Mouse (Mus musculus): ENCODE data around the gene Olfr1214. TPM values are rescaled to one million over a fixed set of nuclear protein-coding genes. Genes with fewer than 3 reads are reported as not detected.
"Not testable (repeated sequence)": the region's sequence is repeated elsewhere in the genome, so short reads cannot be mapped to it uniquely, and the experiment has no call there.

The Olfr1214 gene
- not detected in 2 replicates for polyA plus RNA-seq (2012; rRNA removed)

DNA sequence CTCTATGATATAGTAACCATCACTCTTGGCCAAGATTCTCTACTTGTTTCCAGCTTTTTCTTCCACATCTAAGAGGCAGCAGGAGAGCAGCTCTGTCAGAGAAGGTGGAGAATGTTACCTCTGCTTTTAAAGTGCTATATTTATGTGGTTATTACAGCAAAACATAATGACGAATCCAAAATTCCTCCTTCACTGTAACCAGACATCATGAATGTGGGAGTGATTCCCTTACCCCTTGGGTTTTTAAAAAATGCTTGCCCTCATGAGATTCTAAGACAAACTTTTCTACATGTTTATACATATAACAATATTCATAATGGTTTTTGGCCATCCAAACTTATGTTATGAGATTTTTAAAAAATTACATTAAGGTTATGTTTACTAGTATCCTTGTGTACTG is at the start of gene Olfr1214:
Olfr1214 (minus strand) TSS at position 101 of the 400 bp plus-strand sequence.
- no peaks in the 10 kb centered on the region for H3K4me1 ChIP-seq (ENCODE audit: control insufficient read depth, insufficient read depth, low read length)
- no peaks in the 10 kb centered on the region for H3K36me3 ChIP-seq (ENCODE audit: control insufficient read depth, insufficient read depth, low read length)
- no peak within 1 kb of the TSS for H3K27ac ChIP-seq (ENCODE audit: control insufficient read depth, insufficient read depth, low read depth, low read length)
- TF ChIP-seq POLR2A (IDR thresholded peaks at IDR 0.05; ENCODE audit: control insufficient read depth, low read depth, low read length) (no peak), CTCF (IDR thresholded peaks at IDR 0.05; ENCODE audit: control insufficient read depth, insufficient read depth, insufficient replicate concordance, low read depth, low read length) (no peak)
- H3K27me3 ChIP-seq (ENCODE audit: control insufficient read depth, insufficient read depth, low read length), result no peaks in the 10 kb centered on the region
- no peak within 1 kb of the TSS for H3K4me3 ChIP-seq (ENCODE audit: control insufficient read depth, low read depth, low read length)

GRCm38 (mm10) chr2:89031965-89032364 is 39.5 kb upstream of the Olfr1214 start, which contains the start of gene Olfr1217:
Gene Olfr1217 (minus strand): TSS chr2:89032065.
- H3K36me3 ChIP-seq (ENCODE audit: control insufficient read depth, insufficient read depth, low read length), result no peaks in the 10 kb centered on the region
- no peaks in the 10 kb centered on the region for H3K27me3 ChIP-seq (ENCODE audit: control insufficient read depth, insufficient read depth, low read length)
- no peak within 1 kb of the TSS for H3K27ac ChIP-seq (ENCODE audit: control insufficient read depth, insufficient read depth, low read depth, low read length)
- TF ChIP-seq POLR2A (IDR thresholded peaks at IDR 0.05; ENCODE audit: control insufficient read depth, low read depth, low read length) (no peak), CTCF (IDR thresholded peaks at IDR 0.05; ENCODE audit: control insufficient read depth, insufficient read depth, insufficient replicate concordance, low read depth, low read length) (no peak)
- no peaks in the 10 kb centered on the region for H3K4me1 ChIP-seq (ENCODE audit: control insufficient read depth, insufficient read depth, low read length)
- H3K4me3 ChIP-seq (ENCODE audit: control insufficient read depth, low read depth, low read length), result no peak within 1 kb of the TSS

DNA sequence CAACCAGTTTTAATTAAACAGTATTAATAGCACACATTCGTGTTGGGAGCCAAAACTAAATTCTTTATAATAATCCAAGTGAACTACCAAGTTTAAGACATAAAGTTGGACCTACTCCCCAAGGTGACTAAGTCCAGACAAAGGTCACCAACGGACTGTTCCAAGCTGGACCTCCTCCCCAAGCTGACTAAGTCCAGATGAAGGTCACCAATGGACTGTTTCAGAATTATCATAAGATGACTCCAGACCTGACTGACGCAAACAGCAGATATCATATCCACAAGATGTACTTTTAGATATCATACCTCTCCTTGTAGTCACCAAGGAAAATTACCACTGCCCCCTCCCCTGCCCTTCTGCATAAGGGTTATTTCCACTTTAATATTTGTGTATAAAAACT is 29.0 kb upstream of the Olfr1214 start:
- not testable (repeated sequence) for H3K4me1 ChIP-seq (ENCODE audit: control insufficient read depth, insufficient read depth, low read length); H3K27me3 ChIP-seq (ENCODE audit: control insufficient read depth, insufficient read depth, low read length); H3K36me3 ChIP-seq (ENCODE audit: control insufficient read depth, insufficient read depth, low read length); H3K4me3 ChIP-seq (ENCODE audit: control insufficient read depth, low read depth, low read length); H3K27ac ChIP-seq (ENCODE audit: control insufficient read depth, insufficient read depth, low read depth, low read length)

DNA sequence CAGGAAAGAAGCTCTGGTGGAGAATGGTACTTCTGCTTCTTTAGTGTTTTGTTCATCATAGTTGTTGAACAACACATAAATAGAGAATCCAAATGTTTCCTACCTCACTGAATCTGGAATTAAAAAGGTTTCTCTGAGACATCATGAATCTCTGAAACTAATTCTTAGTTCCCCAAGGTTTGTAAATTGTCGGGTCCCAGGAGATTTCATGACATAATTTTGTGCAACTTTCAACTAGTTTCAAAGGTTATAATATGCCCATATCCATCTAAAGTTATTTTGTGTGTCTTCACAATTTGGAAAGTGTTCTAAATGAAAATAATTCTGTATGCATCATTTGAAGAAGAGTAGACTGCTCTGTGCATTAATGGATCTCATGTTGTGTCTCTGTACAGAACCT is 25.8 kb upstream of the Olfr1214 start, which contains the start of gene Olfr1216:
Olfr1216 (minus strand) TSS at position 101 of the 400 bp plus-strand sequence.
- no peak within 1 kb of the TSS for H3K27ac ChIP-seq (ENCODE audit: control insufficient read depth, insufficient read depth, low read depth, low read length)
- TF ChIP-seq CTCF (IDR thresholded peaks at IDR 0.05; ENCODE audit: control insufficient read depth, insufficient read depth, insufficient replicate concordance, low read depth, low read length) (no peak), POLR2A (IDR thresholded peaks at IDR 0.05; ENCODE audit: control insufficient read depth, low read depth, low read length) (no peak)
- H3K4me1 ChIP-seq (ENCODE audit: control insufficient read depth, insufficient read depth, low read length), result no peaks in the 10 kb centered on the region
- no peak within 1 kb of the TSS for H3K4me3 ChIP-seq (ENCODE audit: control insufficient read depth, low read depth, low read length)
- no peaks in the 10 kb centered on the region for H3K36me3 ChIP-seq (ENCODE audit: control insufficient read depth, insufficient read depth, low read length)
- H3K27me3 ChIP-seq (ENCODE audit: control insufficient read depth, insufficient read depth, low read length), result no peaks in the 10 kb centered on the region

- Histone ChIP-seq H3K27ac (ENCODE audit: control insufficient read depth, insufficient read depth, low read depth, low read length) (no peak within 1 kb of the TSS), H3K4me1 (ENCODE audit: control insufficient read depth, insufficient read depth, low read length) (no peaks in the 10 kb centered on the region), H3K4me3 (ENCODE audit: control insufficient read depth, low read depth, low read length) (no peak within 1 kb of the TSS), H3K27me3 (ENCODE audit: control insufficient read depth, insufficient read depth, low read length) (no peaks in the 10 kb centered on the region), H3K36me3 (ENCODE audit: control insufficient read depth, insufficient read depth, low read length) (no peaks in the 10 kb centered on the region)
- TF ChIP-seq CTCF (IDR thresholded peaks at IDR 0.05; ENCODE audit: control insufficient read depth, insufficient read depth, insufficient replicate concordance, low read depth, low read length) (no peak), POLR2A (IDR thresholded peaks at IDR 0.05; ENCODE audit: control insufficient read depth, low read depth, low read length) (no peak)
These were observed 14.4 kb upstream of the Olfr1214 start, which contains the start of gene Olfr1215 for GRCm38 (mm10) chr2:89006873-89007272. Gene Olfr1215 (minus strand): TSS chr2:89006973.

GRCm38 (mm10) chr2:88980181-88980580 is 12.3 kb downstream of the Olfr1214 start, which contains the start of gene Gm13762:
Gene Gm13762 (minus strand): TSS chr2:88980281.
- H3K27me3 ChIP-seq (ENCODE audit: control insufficient read depth, insufficient read depth, low read length), result no peaks in the 10 kb centered on the region
- no peak within 1 kb of the TSS for H3K4me3 ChIP-seq (ENCODE audit: control insufficient read depth, low read depth, low read length)
- H3K36me3 ChIP-seq (ENCODE audit: control insufficient read depth, insufficient read depth, low read length), result no peaks in the 10 kb centered on the region
- no peaks in the 10 kb centered on the region for H3K4me1 ChIP-seq (ENCODE audit: control insufficient read depth, insufficient read depth, low read length)
- H3K27ac ChIP-seq (ENCODE audit: control insufficient read depth, insufficient read depth, low read depth, low read length), result no peak within 1 kb of the TSS
- TF ChIP-seq POLR2A (IDR thresholded peaks at IDR 0.05; ENCODE audit: control insufficient read depth, low read depth, low read length) (no peak), CTCF (IDR thresholded peaks at IDR 0.05; ENCODE audit: control insufficient read depth, insufficient read depth, insufficient replicate concordance, low read depth, low read length) (no peak)

DNA sequence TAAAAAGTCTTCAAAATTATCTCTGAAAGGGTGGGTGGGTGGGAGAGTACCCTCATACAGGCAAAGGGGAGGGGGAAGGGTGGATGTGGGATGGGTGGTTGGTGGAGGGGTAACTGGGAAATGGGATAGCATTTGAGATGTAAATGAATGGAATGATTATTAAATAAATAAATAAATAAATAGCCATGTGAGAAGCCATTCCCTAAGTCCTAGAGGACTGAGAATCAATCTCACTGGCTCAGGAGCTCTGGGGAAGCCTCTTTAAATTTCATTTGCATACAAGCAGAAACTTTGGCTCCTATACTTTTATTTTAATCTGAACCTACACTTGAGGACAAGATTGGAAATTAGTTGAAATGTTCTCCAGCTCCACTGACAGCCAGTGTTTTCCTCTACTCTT is 38.8 kb downstream of the Olfr1214 start, which contains the start of gene Olfr1212:
Olfr1212 (plus strand) TSS at position 301 of the 400 bp plus-strand sequence.
- no peak for TF ChIP-seq CTCF (IDR thresholded peaks at IDR 0.05; ENCODE audit: control insufficient read depth, insufficient read depth, insufficient replicate concordance, low read depth, low read length)
- H3K27me3 ChIP-seq (ENCODE audit: control insufficient read depth, insufficient read depth, low read length), result no peaks in the 10 kb centered on the region

GRCm38 (mm10) chr2:88938011-88938410 is 54.4 kb downstream of the Olfr1214 start, which contains the start of gene Olfr1211:
Gene Olfr1211 (minus strand): TSS chr2:88938111.
- H3K4me3 ChIP-seq (ENCODE audit: control insufficient read depth, low read depth, low read length), result no peak within 1 kb of the TSS
- no peaks in the 10 kb centered on the region for H3K4me1 ChIP-seq (ENCODE audit: control insufficient read depth, insufficient read depth, low read length)
- H3K27me3 ChIP-seq (ENCODE audit: control insufficient read depth, insufficient read depth, low read length), result no peaks in the 10 kb centered on the region
- no peaks in the 10 kb centered on the region for H3K36me3 ChIP-seq (ENCODE audit: control insufficient read depth, insufficient read depth, low read length)
- H3K27ac ChIP-seq (ENCODE audit: control insufficient read depth, insufficient read depth, low read depth, low read length), result no peak within 1 kb of the TSS
- no peak for TF ChIP-seq POLR2A (IDR thresholded peaks at IDR 0.05; ENCODE audit: control insufficient read depth, low read depth, low read length)
- TF ChIP-seq CTCF (IDR thresholded peaks at IDR 0.05; ENCODE audit: control insufficient read depth, insufficient read depth, insufficient replicate concordance, low read depth, low read length), result no peak

More for the DNA sequence above, 38.8 kb downstream of the Olfr1214 start, which contains the start of gene Olfr1212:
- H3K4me1 ChIP-seq (ENCODE audit: control insufficient read depth, insufficient read depth, low read length), result no peaks in the 10 kb centered on the region
- H3K36me3 ChIP-seq (ENCODE audit: control insufficient read depth, insufficient read depth, low read length), result no peaks in the 10 kb centered on the region
- H3K4me3 ChIP-seq (ENCODE audit: control insufficient read depth, low read depth, low read length), result no peak within 1 kb of the TSS
- H3K27ac ChIP-seq (ENCODE audit: control insufficient read depth, insufficient read depth, low read depth, low read length), result no peak within 1 kb of the TSS

Other genes with a start within 250 kb of the Olfr1214 start
- not detected in 2 replicates for gene Olfr1198, start 241.3 kb downstream of the Olfr1214 start, polyA plus RNA-seq (2012; rRNA removed)
- not detected in 2 replicates for gene Olfr1199, start 232.2 kb downstream of the Olfr1214 start, polyA plus RNA-seq (2012; rRNA removed)
- gene Olfr1200, start 222.2 kb downstream of the Olfr1214 start, polyA plus RNA-seq (2012; rRNA removed), result not detected in 2 replicates
- gene Olfr1201, start 199.6 kb downstream of the Olfr1214 start, polyA plus RNA-seq (2012; rRNA removed), result not detected in 2 replicates
- not detected in 2 replicates for gene Olfr1202, start 178.2 kb downstream of the Olfr1214 start, polyA plus RNA-seq (2012; rRNA removed)
- not detected in 2 replicates for gene Olfr1205, start 162.9 kb downstream of the Olfr1214 start, polyA plus RNA-seq (2012; rRNA removed)
- gene Olfr1204, start 143.4 kb downstream of the Olfr1214 start, polyA plus RNA-seq (2012; rRNA removed), result not detected in 2 replicates
- gene Olfr1206, start 129.4 kb downstream of the Olfr1214 start, polyA plus RNA-seq (2012; rRNA removed), result not detected in 2 replicates
- not detected in 2 replicates for gene Olfr1208, start 90.3 kb downstream of the Olfr1214 start, polyA plus RNA-seq (2012; rRNA removed)
- not detected in 2 replicates for gene Olfr1209, start 77.5 kb downstream of the Olfr1214 start, polyA plus RNA-seq (2012; rRNA removed)
- not detected in 2 replicates for gene Olfr1211, start 54.5 kb downstream of the Olfr1214 start, polyA plus RNA-seq (2012; rRNA removed)
- gene Olfr1212, start 38.7 kb downstream of the Olfr1214 start, polyA plus RNA-seq (2012; rRNA removed), result not detected in 2 replicates
- not detected in 2 replicates for gene Gm13762, start 12.4 kb downstream of the Olfr1214 start, polyA plus RNA-seq (2012; rRNA removed)
- gene Olfr1215, start 14.3 kb upstream of the Olfr1214 start, polyA plus RNA-seq (2012; rRNA removed), result not detected in 2 replicates
- gene Olfr1216, start 25.7 kb upstream of the Olfr1214 start, polyA plus RNA-seq (2012; rRNA removed), result not detected in 2 replicates
- not detected in 2 replicates for gene Olfr1217, start 39.4 kb upstream of the Olfr1214 start, polyA plus RNA-seq (2012; rRNA removed)
- gene Olfr1218, start 68.5 kb upstream of the Olfr1214 start, polyA plus RNA-seq (2012; rRNA removed), result not detected in 2 replicates
- gene Olfr1219, start 90.9 kb upstream of the Olfr1214 start, polyA plus RNA-seq (2012; rRNA removed), result not detected in 2 replicates
- gene Olfr1220, start 114.2 kb upstream of the Olfr1214 start, polyA plus RNA-seq (2012; rRNA removed), result not detected in 2 replicates
- not detected in 2 replicates for gene Olfr1221, start 124.6 kb upstream of the Olfr1214 start, polyA plus RNA-seq (2012; rRNA removed)
- gene Olfr1222, start 140.4 kb upstream of the Olfr1214 start, polyA plus RNA-seq (2012; rRNA removed), result not detected in 2 replicates
- gene Olfr1223, start 158.9 kb upstream of the Olfr1214 start, polyA plus RNA-seq (2012; rRNA removed), result not detected in 2 replicates
- not detected in 2 replicates for gene Olfr1224-ps1, start 171.4 kb upstream of the Olfr1214 start, polyA plus RNA-seq (2012; rRNA removed)
- gene Olfr1225, start 182.0 kb upstream of the Olfr1214 start, polyA plus RNA-seq (2012; rRNA removed), result not detected in 2 replicates
- gene Olfr1226, start 207.4 kb upstream of the Olfr1214 start, polyA plus RNA-seq (2012; rRNA removed), result not detected in 2 replicates

Data from testis, adult 2 months (tissue).